Mouse (Mus musculus) adrenal gland (tissue): ENCODE results near the gene Matn4.

Source experiments
- intact Hi-C: fragments of 180-260 bp; cut with DNase I; formaldehyde crosslinking; loops from one replicate; pipeline ENCODE4 v1.15.1; 2025
- microRNA-seq, 2 experiments: library from miRNA; unstranded; fragments of <30 nt; microRNA quantifications; one replicate each; pipeline ENCODE4; 2019

Gene Matn4

GRCm38 (mm10) chr2:164373187-164373586, 31.8 kb downstream of the Matn4 start:
- intact Hi-C loops = no loop called here

GRCm38 (mm10) chr2:164372408-164373053, 32.4 kb downstream of the Matn4 start:
- intact Hi-C loops = no loop called here

- intact Hi-C loops = no loop called here
These were observed 33.6 kb downstream of the Matn4 start for GRCm38 (mm10) chr2:164371371-164371770.

GRCm38 (mm10) chr2:164368620-164369105, 36.3 kb downstream of the Matn4 start:
- intact Hi-C loops = no loop called here

GRCm38 (mm10) chr2:164366947-164367346, 38.0 kb downstream of the Matn4 start:
- intact Hi-C loops = no loop called here

- intact Hi-C loops = no loop called here
These were observed 43.8 kb downstream of the Matn4 start for GRCm38 (mm10) chr2:164360974-164361657.

- intact Hi-C loops = no loop called here
These were observed 45.3 kb downstream of the Matn4 start for GRCm38 (mm10) chr2:164359668-164360067.

GRCm38 (mm10) chr2:164359031-164359430, 45.9 kb downstream of the Matn4 start:
- intact Hi-C loops = no loop called here

- intact Hi-C loops = no loop called here
These were observed 46.6 kb downstream of the Matn4 start for GRCm38 (mm10) chr2:164358373-164358772.

- intact Hi-C loops = no loop called here
These were observed 48.6 kb downstream of the Matn4 start for GRCm38 (mm10) chr2:164356177-164356967.

- intact Hi-C loops = loop anchor here (5.0 kb wide), 1 partner anchor 34 kb away; the partner anchor contains the start of gene Slpi
These were observed 51.6 kb downstream of the Matn4 start for GRCm38 (mm10) chr2:164353356-164353755.

GRCm38 (mm10) chr2:164352697-164353096, 52.3 kb downstream of the Matn4 start:
- intact Hi-C loops = loop anchor here (5.0 kb wide), 1 partner anchor 35 kb away; the partner anchor contains the start of gene Slpi

GRCm38 (mm10) chr2:164348980-164349379, 56.0 kb downstream of the Matn4 start:
- intact Hi-C loops = loop anchor here (2.0 to 10.0 kb wide), 2 partner anchors 168 to 244 kb away; no protein-coding TSS in a partner anchor

GRCm38 (mm10) chr2:164347697-164348096, 57.3 kb downstream of the Matn4 start:
- intact Hi-C loops = loop anchor here (2.0 to 10.0 kb wide), 2 partner anchors 167 to 243 kb away; no protein-coding TSS in a partner anchor

- intact Hi-C loops = loop anchor here (2.0 to 10.0 kb wide), 2 partner anchors 209 to 239 kb away; no protein-coding TSS in a partner anchor
These were observed 61.2 kb downstream of the Matn4 start for GRCm38 (mm10) chr2:164343732-164344131.

Small RNA genes within 50 kb of the gene (microRNA-seq; reads per million reads assigned to microRNA genes)
- 0 reads per million in 2 experiments for gene Mir7678
